Mouse (Mus musculus) embryo, embryonic 10 days (tissue): ENCODE measurements around the gene Med12l.
"Not testable (repeated sequence)": the region's sequence is repeated elsewhere in the genome, so short reads cannot be mapped to it uniquely, and the experiment has no call there.

Experiments used
- DNase-seq: peaks from one replicate; pipeline ENCODE4 v3.0.0-alpha.2; 2015; ENCODE audit warnings: low spot score

The Med12l gene

DNA sequence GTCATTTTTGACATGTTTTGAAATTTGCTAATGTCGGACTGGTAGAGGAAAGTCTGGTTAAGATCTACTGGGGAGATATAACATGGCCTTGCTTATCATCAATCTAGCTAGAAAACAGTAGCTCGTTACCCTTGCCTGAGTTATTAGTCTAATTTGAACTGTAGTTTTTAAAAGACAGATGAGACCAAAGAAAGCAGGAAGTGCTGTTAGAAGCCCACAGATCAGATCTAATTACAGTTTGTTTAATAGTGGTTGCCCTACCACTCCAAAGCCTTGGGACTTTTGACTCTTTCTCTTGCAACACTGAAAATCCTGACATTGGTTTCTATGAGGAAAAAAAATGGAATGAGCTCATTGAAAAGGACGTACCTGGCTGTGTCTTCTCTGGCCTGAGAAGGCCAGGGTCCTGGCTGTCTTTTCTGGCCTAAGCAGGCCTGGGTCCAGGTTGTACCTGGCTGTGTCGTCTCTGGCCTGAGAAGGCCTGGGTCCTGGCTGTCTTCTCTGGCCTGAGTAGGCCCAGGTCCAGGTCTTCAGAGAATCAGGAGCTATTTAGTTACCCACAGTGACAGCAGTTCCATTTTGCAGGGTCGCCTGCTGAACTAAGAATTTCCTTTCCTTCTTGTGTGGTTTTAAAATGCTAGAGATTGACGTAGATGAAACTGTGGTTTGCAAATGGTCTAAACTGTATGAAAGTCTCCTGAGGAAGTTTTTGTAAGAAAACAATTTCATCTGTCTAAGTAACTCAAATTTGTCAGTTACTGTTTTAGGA, 95.8 kb downstream of the Med12l start, which contains the start of gene Gpr171:
TSS of gene Gpr171 (minus strand) at position 604 of the 769 bp plus-strand sequence.
- DNase-seq: no peak

DNA sequence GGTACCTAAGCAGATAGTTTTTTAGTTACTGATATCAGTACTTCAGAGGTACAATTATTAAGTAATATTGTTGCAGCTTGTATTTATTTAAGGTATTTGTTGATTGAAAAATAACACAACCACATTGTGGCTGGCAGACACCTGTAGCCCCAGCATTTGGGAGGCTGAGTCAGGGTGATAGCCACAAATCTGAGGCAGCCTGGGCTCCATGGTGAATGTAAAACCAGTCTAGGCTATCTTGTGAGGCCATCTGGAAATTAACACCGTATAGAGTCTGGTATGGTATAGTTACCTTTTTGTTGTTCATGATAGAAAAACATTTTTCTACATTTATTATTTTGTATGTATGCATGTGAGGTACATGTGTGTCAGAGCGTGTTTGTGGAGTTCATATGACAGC, 96.5 kb downstream of the Med12l start:
- no peak for DNase-seq

GRCm38 (mm10) chr3:59104462-59104861, 98.8 kb downstream of the Med12l start:
- no peak for DNase-seq

DNA sequence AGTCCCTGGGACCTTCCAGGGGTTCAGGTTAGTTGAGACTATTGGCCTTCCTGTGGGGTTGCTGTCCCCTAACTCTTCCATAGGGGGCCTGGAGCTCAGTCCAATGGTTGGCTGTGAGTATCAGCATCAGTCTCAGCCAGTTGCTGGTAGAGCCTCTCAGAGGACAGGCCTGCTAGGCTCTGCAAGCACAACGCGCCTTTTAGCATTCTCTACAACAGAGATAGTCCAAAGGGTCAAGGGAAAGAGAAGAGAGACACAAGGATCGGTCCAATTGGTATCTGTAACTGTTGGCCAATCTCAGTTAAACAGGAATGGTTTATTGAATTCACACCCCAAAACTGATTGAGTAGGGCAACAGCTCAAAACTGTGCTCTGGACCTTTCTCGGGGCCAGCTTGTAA, 101.8 kb downstream of the Med12l start:
- DNase-seq: no peak

DNA sequence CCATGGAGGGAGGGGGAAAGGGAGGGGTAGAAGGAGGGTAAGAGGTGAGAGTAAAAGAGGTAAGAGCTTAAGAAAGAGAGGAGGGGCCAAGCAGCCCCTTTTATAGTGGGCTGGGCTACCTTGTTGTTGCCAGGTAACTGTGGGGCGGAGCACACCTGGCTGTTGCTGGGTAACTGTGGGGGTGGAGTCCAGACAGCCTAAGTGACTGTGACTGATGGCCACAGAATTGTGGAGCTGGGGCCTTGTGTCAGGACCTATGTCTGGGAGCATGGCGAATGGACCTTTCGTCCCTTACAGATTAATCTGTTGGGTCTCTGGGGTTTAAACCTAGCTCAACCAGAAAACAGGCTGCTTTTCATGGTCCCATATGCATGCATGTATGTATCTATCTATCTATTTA, 104.2 kb downstream of the Med12l start:
- DNase-seq: not testable (repeated sequence)

- no peak for DNase-seq
These were observed 106.3 kb downstream of the Med12l start for GRCm38 (mm10) chr3:59111944-59112343.

DNA sequence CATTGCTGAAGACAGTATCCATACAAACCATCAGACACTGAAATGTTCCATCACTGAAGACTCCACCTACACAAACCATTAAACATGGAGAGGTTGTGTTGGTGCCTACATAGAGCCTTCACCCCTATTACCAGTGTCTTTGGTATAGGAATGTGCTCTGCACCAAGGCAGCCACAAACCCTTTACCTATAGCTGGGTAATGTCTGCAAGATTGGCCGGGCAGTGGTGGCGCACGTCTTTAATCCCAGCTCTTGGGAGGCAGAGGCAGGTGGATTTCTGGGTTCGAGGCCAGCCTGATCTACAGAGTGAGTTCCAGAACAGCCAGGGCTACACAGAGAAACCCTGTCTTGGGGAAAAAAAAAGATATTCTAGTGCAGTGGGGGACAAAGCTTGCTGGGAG, 107.7 kb downstream of the Med12l start:
- DNase-seq: not testable (repeated sequence)

- no peak for DNase-seq
These were observed 108.4 kb downstream of the Med12l start for GRCm38 (mm10) chr3:59113973-59114517.

DNA sequence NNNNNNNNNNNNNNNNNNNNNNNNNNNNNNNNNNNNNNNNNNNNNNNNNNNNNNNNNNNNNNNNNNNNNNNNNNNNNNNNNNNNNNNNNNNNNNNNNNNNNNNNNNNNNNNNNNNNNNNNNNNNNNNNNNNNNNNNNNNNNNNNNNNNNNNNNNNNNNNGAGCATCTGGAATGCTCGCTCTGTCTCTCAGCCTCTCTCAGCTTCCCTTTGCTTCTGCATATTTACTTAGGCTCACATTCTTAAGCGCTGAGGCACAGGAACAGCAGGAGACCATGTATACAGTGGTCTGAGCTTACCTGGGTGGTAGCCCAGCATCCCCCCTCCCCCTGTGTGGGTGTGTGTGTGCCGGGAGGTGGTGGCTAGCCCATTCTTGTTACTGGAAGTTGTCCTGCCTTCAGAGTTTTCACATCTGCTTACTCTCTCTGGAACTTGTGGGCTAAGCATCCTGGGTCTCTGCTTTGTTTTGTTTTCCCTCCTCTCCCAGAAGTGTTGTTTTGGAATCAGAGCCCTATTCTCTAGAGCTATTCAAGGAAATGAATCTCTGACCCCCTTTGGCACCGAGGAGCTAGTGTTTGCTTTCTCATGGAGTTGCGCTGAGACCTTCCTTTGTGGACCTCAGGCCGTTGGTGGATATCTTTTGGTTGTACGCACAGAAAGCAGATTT, 115.6 kb downstream of the Med12l start:
- DNase-seq: no peak

DNA sequence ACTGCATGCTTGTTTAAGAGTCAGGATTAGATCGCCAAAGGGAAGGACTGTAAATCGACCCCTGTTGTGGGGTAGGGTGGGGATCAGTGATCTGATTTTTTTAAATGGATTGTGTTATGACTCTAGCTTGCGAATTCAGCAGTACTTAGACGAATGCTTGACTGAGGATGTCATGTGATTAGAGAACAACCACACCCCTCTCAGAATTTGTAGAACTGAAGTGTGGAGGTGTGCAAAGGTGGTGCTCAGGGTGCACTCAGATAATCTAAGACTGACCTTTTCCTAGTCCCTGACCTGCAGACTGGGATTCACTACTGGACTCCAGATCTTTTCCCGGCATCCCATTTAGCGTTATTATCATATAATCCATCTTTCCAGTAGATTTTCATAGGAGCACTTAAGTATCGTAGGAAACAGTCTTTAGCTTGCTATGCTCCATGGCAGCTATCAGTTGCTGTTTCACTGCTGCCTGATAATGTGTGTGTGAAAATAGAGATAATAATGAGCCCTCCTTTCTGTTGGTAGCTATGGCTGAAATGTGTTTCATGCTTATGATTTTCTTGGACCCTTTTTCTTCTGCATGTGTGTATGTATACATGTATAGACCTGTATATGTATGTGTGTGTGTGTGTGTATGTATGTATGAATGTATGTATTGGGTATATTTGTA, 116.3 kb downstream of the Med12l start:
- DNase-seq: no peak

DNA sequence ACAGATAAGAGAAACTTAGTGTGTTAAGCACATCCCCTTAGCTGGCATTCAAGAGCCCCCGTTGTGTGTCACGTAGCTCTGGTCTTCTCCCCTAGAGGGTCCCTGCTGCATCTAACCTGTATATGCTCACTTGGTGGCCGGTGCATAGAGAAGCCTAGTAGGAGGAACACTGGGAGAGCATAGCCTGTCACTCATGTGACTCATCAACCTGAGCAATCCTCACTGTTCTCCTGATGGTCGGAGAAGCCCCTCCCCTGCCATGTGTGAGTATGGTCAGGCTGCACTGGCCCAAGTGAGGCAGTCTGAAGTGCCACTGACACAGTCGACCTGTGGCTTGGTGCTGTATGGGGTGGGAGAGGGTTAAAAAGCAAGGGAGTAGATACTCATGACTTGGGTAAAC, 119.4 kb downstream of the Med12l start:
- DNase-seq: no peak

DNA sequence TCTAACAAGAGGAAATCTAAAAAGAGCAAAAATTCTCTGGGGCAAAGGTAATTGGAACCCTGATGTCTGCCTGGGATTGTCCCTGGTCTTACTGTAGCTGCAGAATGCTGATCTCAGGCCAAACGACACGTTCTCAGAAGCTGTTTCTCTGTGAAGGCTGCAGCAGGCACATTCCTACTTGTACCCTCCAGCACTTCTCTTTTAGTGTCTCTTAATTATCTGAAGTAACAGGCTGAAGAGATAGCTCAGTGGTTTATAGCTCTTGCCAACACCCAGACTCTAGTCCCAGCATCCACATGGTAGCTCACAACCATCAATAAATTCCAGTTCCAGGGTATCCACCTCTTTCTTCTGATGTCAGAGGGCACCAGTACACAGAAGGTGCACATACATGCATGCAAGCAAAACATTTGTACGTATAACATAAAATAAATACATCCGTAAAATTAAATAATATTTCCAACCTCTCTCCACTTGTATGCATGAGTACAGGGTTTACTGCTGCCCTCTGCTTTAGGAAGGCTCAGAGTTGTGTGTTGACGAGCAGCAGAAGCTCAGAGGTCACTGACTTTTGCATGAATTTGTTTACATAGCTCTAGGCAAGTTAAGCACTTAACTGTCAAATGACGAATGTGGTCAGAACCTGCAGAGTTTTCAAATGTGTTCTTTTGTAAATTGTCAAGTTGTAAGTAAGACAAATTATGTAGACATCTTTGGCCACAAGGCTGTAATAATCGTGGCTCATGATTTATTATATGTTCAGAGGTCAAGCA, 120.3 kb downstream of the Med12l start:
- peak; percentile 40 for DNase-seq

DNA sequence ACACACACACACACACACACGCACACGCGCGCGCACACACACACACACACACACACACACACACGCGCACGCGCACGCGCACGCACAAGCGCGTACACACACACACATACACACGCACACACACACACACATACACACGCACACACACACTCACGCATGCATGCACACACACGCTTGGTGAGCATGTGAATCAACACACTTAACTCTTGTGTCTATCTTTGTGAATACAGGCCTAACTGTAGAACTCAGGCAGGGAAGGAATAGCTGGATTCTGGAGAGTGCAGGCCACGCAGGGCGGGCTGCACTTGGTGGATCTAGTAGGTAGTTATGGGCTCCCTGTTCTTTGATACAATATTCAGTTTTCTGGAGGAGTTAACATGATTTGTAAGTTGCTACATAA, 123.1 kb downstream of the Med12l start:
- no peak for DNase-seq

DNA sequence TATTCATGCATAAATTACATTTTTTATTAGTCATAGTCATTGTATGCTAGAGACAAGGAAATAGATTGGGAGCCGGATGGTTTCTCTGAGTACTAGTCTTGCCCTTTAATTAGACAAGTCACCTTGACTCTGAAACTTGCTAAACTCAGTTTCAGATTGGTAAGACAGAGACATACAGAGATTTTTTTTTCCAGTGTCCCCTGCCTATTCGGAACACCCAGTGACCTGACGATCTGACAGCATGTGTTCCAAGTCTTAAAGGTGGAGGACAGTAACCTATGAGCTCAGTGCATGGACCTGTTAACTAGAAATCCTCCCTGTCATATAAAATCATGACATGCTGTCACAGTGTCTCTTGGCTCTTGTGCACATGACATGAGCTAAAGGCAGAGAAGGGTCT, 123.9 kb downstream of the Med12l start:
- no peak for DNase-seq

GRCm38 (mm10) chr3:59130431-59130830, 124.8 kb downstream of the Med12l start:
- DNase-seq: no peak

DNA sequence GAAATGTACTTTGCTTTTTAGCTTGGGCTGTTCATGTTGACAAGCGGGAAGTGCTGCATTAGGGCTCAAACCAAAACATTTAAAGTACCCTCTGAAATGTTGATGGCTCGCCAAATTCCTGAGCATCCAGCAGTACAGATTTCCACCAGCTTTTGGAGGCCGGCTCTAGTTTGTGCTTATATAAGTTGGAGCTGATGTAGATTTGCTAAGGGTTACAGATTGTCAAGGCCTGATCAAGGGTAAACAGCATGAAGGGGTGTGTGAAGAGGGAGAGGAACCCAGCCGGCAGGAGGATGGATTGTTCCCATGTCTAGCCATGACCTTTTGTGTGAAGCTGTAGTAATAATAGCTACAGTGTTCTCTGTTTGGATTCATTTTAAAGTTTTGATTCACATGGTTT, 125.5 kb downstream of the Med12l start:
- DNase-seq: no peak

DNA sequence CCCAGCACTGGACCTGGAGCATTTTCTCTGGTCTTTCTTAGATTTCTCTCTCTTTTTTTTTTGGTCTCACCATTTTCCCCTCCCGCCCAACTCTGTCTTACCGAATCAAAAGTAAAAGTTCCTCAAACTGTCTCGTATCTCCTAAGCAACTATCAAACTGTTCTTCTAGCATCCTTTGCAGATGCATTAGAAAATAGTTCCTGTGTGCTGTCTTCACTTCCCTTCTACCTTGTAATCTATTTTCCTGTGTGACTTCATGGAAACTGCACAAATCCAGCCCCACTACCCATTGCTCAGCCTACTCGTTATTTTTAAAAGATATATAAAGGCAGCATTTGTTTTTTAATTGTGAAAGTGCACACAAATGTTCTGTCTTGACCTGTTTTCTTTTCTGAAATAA, 126.3 kb downstream of the Med12l start:
- DNase-seq: no peak

GRCm38 (mm10) chr3:59133189-59133588, 127.6 kb downstream of the Med12l start:
- DNase-seq: no peak

- DNase-seq: no peak
These were observed 130.5 kb downstream of the Med12l start for GRCm38 (mm10) chr3:59135911-59136653.

DNA sequence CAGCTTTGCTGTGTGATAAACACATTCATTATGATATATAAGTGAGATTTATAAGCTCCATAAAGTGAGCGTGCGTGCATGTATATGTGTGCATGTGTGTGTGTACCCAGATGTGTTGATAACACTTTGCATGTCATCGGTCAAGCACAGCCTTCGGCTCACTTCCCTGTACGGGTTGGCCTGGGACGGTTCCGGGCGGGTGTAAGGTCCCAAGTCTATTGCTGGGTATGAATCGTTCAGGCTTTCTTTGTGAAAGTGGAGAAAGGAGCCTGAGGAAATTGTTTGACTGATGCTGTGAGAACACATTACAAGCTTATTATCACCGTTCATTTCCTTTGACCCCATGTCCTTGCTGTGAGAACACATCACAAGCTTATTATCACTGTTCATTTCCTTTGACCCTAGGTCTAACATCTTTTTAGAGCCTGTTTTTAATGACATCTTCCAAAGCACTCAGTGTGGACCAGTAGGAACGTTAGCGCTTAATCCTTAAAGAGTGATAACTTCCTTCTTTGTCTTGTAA, 133.4 kb downstream of the Med12l start:
- DNase-seq: no peak

DNA sequence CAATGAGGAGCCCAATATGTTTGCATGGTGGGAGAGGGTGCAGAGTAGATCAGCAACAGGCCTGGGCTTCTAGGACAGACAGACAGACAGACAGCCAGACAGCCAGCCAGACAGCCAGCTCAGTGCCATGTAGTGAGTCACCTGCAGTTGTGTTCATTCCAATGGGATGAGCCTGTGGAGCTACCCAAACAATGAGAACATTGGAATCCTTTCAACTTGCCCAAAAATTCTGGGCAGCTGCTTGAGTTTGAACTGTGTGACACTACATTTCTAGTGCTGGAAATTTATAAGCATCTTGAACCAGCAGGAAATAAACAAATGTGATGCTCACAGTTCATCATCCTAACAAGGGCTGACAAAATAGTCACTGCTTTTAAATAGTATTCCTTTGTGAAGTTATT, 134.0 kb downstream of the Med12l start:
- DNase-seq: no peak
